Mouse (Mus musculus) mature B cell (primary cell): Measurements from ENCODE around the gene Aff1.

Experiments
- in situ Hi-C: fragments of 300-500 bp; cut with MboI; formaldehyde crosslinking; loops from 2 replicates; pipeline ENCODE4 v1.14.3; 2019

Aff1 gene

DNA sequence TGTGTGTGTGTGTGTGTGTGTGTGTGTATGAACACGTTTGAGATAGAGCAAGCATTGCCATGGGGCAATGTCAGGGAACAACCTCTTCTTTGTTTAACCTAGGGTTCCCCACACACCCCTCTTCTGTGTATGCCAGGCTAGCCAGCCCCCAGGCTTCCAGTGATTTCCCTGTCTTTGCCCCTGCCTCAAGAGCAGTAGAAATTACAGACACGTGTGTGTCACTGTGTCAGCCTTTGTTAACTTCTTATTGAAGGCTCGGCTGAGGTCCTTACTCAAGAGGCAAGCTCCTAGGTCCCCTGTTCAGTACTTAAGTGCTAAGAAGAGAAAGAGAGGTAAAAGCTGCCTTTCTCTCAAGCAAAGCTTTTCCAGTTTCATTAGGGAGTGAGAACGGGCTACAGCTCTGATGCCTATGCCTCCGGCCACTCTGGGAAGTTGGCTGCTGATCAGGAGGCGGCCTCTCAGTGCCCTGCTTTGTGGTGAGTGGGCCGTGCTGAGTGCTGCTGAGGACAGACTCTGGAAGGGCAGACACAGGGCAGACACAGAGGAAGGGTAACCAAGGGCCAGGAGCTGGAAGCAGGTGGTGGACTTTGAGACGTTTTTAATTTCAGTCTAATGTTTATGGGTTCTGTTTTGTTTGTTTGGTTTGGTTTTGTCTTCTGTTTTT is 111.9 kb downstream of the Aff1 start:
- in situ Hi-C loops: no loop called here

- in situ Hi-C loops: no loop called here
Measured at GRCm38 (mm10) chr5:103806851-103807578, 114.8 kb downstream of the Aff1 start.

GRCm38 (mm10) chr5:103807637-103808312 is 115.6 kb downstream of the Aff1 start:
- in situ Hi-C loops: no loop called here

DNA sequence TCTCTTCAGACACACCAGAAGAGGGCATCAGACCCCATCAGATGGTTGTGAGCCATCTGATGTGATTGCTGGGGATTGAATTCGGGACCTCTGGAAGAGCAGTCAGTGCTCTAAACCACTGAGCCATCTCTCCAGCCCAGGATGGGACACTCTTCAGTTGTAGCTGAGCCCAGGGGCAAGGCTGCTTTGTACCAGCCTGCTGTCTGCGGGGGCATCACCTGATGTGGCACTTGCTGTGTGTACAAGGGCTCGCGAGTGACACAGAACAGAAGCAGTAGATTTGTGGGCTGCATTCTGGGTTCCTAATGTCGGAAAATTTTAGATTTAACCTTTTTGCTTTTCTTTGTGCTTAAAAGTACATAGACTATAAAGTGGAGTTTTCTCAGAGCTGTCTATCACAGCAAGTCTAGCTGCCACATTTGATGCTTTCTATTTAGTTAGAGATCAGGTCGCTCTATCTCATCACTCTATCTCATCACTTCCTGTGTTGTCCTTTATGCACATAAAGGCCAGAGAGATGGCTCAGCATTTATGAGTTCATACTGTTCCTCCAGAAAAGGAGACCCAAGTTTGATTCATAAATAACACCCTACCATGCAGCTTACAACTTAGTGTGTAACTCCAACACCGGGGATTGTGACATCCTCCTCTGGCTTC is 117.6 kb downstream of the Aff1 start:
- in situ Hi-C loops: no loop called here

DNA sequence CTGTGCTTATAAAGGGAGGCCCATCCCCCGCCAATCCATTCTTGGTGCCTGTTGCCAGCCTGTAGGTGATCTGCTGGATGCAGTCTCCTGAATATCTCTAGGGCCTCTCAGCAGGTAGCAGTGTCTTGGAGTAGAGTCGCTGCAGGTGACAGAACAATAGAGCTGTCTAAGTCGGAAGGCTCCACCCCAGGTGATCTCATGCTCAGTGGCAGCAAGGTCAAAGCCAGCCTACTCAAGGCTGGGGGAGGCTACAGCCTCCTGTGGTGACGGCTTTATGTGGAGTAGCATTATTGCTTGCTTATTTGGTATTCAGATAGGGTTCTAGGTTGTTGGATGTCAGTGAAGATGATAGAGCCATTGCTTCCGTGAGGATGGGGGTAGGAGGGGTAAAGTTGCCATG is 121.1 kb downstream of the Aff1 start:
- in situ Hi-C loops: no loop called here

DNA sequence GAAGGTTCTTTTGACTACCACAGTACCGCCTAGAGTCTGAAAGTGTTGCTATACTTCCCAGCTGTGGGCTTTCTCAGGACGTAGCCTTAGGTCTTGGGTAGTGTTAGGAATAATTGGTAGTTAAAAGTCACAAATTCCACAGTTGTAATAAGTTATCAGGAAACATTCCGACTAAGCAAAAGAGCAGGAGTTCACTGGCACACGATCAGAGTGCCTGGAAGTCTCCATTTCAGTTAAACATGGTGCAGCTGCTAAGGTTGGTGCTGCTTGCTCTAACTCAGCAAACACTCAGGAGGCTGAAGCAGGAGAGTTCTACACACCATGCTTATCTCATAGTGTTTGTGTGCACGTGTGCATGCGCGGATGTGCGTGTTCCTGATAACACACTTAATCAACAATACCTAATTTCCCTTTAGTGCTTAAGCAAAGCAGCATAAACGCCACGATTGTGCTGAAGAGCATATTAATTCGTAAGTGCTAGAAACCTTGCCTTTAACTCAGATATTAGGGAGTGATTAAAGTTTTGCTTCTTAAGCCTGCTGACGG is 121.9 kb downstream of the Aff1 start:
- in situ Hi-C loops: no loop called here

GRCm38 (mm10) chr5:103814551-103815248 is 122.5 kb downstream of the Aff1 start:
- in situ Hi-C loops: loop anchor here (5.0 kb wide), 1 partner anchor 132 kb away; no protein-coding TSS in a partner anchor

GRCm38 (mm10) chr5:103815249-103815617 is 123.1 kb downstream of the Aff1 start:
- in situ Hi-C loops: loop anchor here (5.0 kb wide), 1 partner anchor 133 kb away; no protein-coding TSS in a partner anchor

GRCm38 (mm10) chr5:103816718-103817117 is 124.5 kb downstream of the Aff1 start:
- in situ Hi-C loops: loop anchor here (5.0 kb wide), 1 partner anchor 134 kb away; no protein-coding TSS in a partner anchor

- in situ Hi-C loops: loop anchor here (5.0 kb wide), 1 partner anchor 135 kb away; no protein-coding TSS in a partner anchor
Measured at GRCm38 (mm10) chr5:103817754-103818153, 125.6 kb downstream of the Aff1 start.

GRCm38 (mm10) chr5:103818602-103819001 is 126.4 kb downstream of the Aff1 start:
- in situ Hi-C loops: loop anchor here (5.0 kb wide), 1 partner anchor 136 kb away; no protein-coding TSS in a partner anchor

- in situ Hi-C loops: loop anchor here (5.0 kb wide), 1 partner anchor 137 kb away; no protein-coding TSS in a partner anchor
Measured at GRCm38 (mm10) chr5:103819674-103820073, 127.5 kb downstream of the Aff1 start.

- in situ Hi-C loops: no loop called here
Measured at GRCm38 (mm10) chr5:103821062-103821461, 128.9 kb downstream of the Aff1 start.

- in situ Hi-C loops: no loop called here
Measured at GRCm38 (mm10) chr5:103821500-103822298, 129.5 kb downstream of the Aff1 start.

DNA sequence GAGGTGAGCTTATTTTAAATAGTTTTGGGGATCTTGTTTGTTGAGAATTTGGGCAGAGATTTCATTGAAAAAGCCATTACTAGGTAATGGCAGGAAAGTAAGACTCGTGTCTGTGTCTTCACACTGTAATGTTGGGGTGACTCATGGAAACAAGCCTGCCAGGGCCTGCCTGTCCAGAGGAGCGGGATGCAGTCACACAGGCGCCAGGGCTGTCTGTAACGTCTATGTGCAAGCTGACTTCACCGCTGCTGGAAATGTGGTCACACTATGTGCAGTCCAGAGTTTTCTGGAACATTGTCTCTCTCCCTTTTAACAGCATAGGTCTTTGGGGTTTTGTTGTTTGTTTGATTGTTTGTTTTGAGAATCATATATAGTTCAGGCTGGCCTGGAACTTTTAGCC is 130.8 kb downstream of the Aff1 start:
- in situ Hi-C loops: no loop called here

GRCm38 (mm10) chr5:103828304-103828703 is 136.1 kb downstream of the Aff1 start:
- in situ Hi-C loops: no loop called here

GRCm38 (mm10) chr5:103828729-103829128 is 136.6 kb downstream of the Aff1 start:
- in situ Hi-C loops: no loop called here

- in situ Hi-C loops: no loop called here
Measured at GRCm38 (mm10) chr5:103829158-103829557, 137.0 kb downstream of the Aff1 start.

GRCm38 (mm10) chr5:103830886-103831285 is 138.7 kb downstream of the Aff1 start:
- in situ Hi-C loops: no loop called here

- in situ Hi-C loops: no loop called here
Measured at GRCm38 (mm10) chr5:103835471-103836147, 143.4 kb downstream of the Aff1 start.
